Comparison of ENCODE assay signal across 31 mouse cellular contexts in the genomic region with DNA sequence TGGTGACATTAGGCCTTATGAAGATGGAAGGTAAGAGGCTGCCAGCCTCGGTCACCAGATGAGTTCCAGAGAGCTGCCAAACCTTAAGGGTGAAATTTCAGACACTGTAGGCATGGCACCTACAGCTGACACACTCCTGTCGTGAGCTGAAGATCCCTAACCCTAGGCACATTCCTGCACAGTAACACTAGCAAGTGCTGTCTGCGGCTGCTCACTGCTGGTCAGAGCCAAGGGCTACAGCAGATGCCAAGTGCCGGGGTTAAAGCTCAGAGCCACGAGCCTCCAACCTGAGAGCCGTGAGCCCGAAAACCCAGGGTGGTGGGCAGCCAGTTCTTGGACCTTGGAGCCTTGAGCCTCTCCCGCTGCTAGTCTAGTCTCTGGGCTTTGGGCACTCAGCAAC. TPM values are rescaled to one million over a fixed set of nuclear protein-coding genes. Genes with fewer than 3 reads are reported as not detected.
DNase-seq lines count a peak whose midpoint lies in the region; ATAC-seq and TF ChIP-seq lines count a peak whose summit lies in the region.
"Had no signal": no experiment of that assay in that cellular context is flagged by ENCODE, and none has a peak within 500 bp of the region (broad histone marks: within the 10 kb centered on the region; RNA-seq: fewer than 3 reads in every experiment).

No protein-coding gene starts in this region.

- DNase-seq in gastrocnemius, adult 2 months = peak; percentile 85
- DNase-seq in gastrocnemius, postnatal 10 days = no peak
- peak; percentile 44 for DNase-seq in kidney, adult 18-20 months
- no peak for DNase-seq in kidney, postnatal 14 days
- DNase-seq in liver, adult 2 months (ENCODE audit: extremely low read depth, low read depth, low spot score) = peak; percentile 85
- no peak for DNase-seq in liver, embryonic 11.5 days (ENCODE audit: low spot score)
- peak; percentile 55 to 72 for DNase-seq in kidney, postnatal 36 days
- no peak for DNase-seq in left cerebral cortex, postnatal 10 days (ENCODE audit: extremely low spot score in 1 of 2, low spot score in 2 of 2)
- DNase-seq: adrenal gland, adult 8-10 months; cerebellum, adult 2 months; cerebellum, postnatal 14 days; layer of hippocampus, adult 9-11 months; lung, adult 18-20 months; lung, postnatal 4 days; midbrain, embryonic 14.5 days had no signal

- no peak for TF ChIP-seq CTCF in gastrocnemius, adult 2 months (IDR thresholded peaks at IDR 0.05)
- no peak for TF ChIP-seq CTCF in liver, adult 2 months (IDR thresholded peaks at IDR 0.05; ENCODE audit: low read depth, low read length)

- H3K4me2 ChIP-seq in liver, embryonic 11.5 days = no peak overlapping the region
- H3K4me2 ChIP-seq: heart, embryonic 15.5 days; limb, embryonic 12.5 days had no signal

- H3K9ac ChIP-seq in liver, adult 2 months (ENCODE audit: low read depth, low read length) = peak overlapping the region; percentile 90
- no peak overlapping the region for H3K9ac ChIP-seq in liver, embryonic 11.5 days (ENCODE audit: low read depth, low read length)
- H3K9ac ChIP-seq: heart, embryonic 15.5 days; limb, embryonic 12.5 days had no signal

- no peaks in the 10 kb centered on the region for H3K9me3 ChIP-seq in liver, embryonic 11.5 days (ENCODE audit: control insufficient read depth, low read length)
- H3K9me3 ChIP-seq: G1E; heart, embryonic 10.5 days; heart, embryonic 15.5 days; limb, embryonic 12.5 days; megakaryocyte, embryonic 14.5 days had no signal

- peaks cover 24% of the 10 kb centered on the region for H3K4me1 ChIP-seq in liver, adult 2 months (ENCODE audit: control insufficient read depth, insufficient read depth, low read length)
- H3K4me1 ChIP-seq in liver, embryonic 11.5 days (replicated peaks; ENCODE audit: control insufficient read depth, insufficient read depth, low read length) = peaks cover 12% of the 10 kb centered on the region

- peak overlapping the region; percentile 87 for H3K27ac ChIP-seq in gastrocnemius, adult 2 months
- H3K27ac ChIP-seq in liver, adult 2 months (replicated peaks; ENCODE audit: insufficient read depth, low read depth, low read length) = peak overlapping the region; percentile 97
- no peak overlapping the region for H3K27ac ChIP-seq in liver, embryonic 11.5 days (ENCODE audit: low read depth, low read length)
- H3K27ac ChIP-seq: heart, embryonic 10.5 days; heart, embryonic 15.5 days; limb, embryonic 12.5 days had no signal

- intact Hi-C loops in gastrocnemius, adult 2 months (cut with DNase I) = no loop called here
- intact Hi-C loops in left cerebral cortex, postnatal 10 days (cut with DNase I) = no loop called here

- peaks cover 17% of the 10 kb centered on the region for H3K79me2 ChIP-seq in liver, adult 2 months (ENCODE audit: control insufficient read depth, insufficient read depth, low read length)

- TF ChIP-seq POLR2A in liver, adult 2 months (IDR thresholded peaks at IDR 0.05; ENCODE audit: extremely low read depth, insufficient read depth, low read length) = no peak

- H3K36me3 ChIP-seq in liver, adult 2 months (ENCODE audit: control insufficient read depth, insufficient read depth, low read length) = peaks cover 14% of the 10 kb centered on the region
- H3K36me3 ChIP-seq in liver, embryonic 11.5 days (ENCODE audit: control insufficient read depth, insufficient read depth, low read length) = no peaks in the 10 kb centered on the region
- H3K36me3 ChIP-seq: heart, embryonic 10.5 days; heart, embryonic 15.5 days; limb, embryonic 12.5 days had no signal

- no peaks in the 10 kb centered on the region for H3K27me3 ChIP-seq in liver, adult 2 months (ENCODE audit: control insufficient read depth, insufficient read depth, low read length)
- no peaks in the 10 kb centered on the region; the same call in 1 of the 2 replicates for H3K27me3 ChIP-seq in liver, embryonic 11.5 days (replicated peaks; ENCODE audit: control insufficient read depth, insufficient read depth, low read length)
- H3K27me3 ChIP-seq: heart, embryonic 15.5 days; limb, embryonic 12.5 days; megakaryocyte, embryonic 14.5 days had no signal

- no peak for ATAC-seq in liver, embryonic 11.5 days (replicated peaks; ENCODE audit: low FRiP score)
- ATAC-seq: forebrain, embryonic 16.5 days; hindbrain, embryonic 16.5 days; lung, postnatal 0 days had no signal

- 37% methylated on average over 8 of the region's 8 CpGs for WGBS in liver, adult 2 months
- 78% methylated on average over 8 of the region's 8 CpGs for WGBS in liver, embryonic 11.5 days

- H3K4me3 ChIP-seq in gastrocnemius, adult 2 months = no peak overlapping the region
- H3K4me3 ChIP-seq in liver, adult 2 months (ENCODE audit: insufficient read depth, low read depth, low read length) = peak overlapping the region; percentile 91
- no peak overlapping the region for H3K4me3 ChIP-seq in liver, embryonic 11.5 days (ENCODE audit: low read depth, low read length)
- H3K4me3 ChIP-seq: erythroblast, embryonic 14.5 days; heart, embryonic 10.5 days; heart, embryonic 15.5 days; limb, embryonic 12.5 days had no signal

RNA-seq across cellular contexts. Expression of a gene that starts 1.0 kb away (rescaled TPM):
- total RNA-seq in gastrocnemius, adult 2 months (2021) = not detected
- not detected for total RNA-seq in gastrocnemius, postnatal 10 days (2021)
- 90.5 and 92.0 TPM in 2 replicates for total RNA-seq in liver, adult 2 months (2014; rRNA removed)
- polyA plus RNA-seq in liver, adult 2 months (2012; rRNA removed) = 203 and 352 TPM in 2 replicates
- polyA plus RNA-seq in liver, embryonic 11.5 days (2014; fragmentation: Nextera tagmentation; extraction: Ambion mirVana) = 0.55 and 0.66 TPM in 2 replicates
- not detected for total RNA-seq in left cerebral cortex, postnatal 10 days (2021)
- total RNA-seq: adrenal gland, adult 8-10 months; heart, postnatal 25 days; monocyte, adult 5-6 weeks had no signal
- polyA plus RNA-seq: embryonic facial prominence, embryonic 14.5 days; forebrain, embryonic 11.5 days; heart, embryonic 10.5 days; heart, embryonic 15.5 days; hindbrain, embryonic 11.5 days; intestine, embryonic 14.5 days; midbrain, embryonic 14.5 days; stomach, embryonic 14.5 days had no signal

RNA-seq across cellular contexts. Expression of a gene that starts 5.8 kb away (rescaled TPM):
- 10 to 100 TPM in 1 of 2 experiments, 1 to 10 TPM in 1; 8.8 to 18.7 TPM for total RNA-seq in gastrocnemius, adult 2 months (2021)
- total RNA-seq in gastrocnemius, postnatal 10 days (2021) = 10 to 100 TPM in 1 of 2 experiments, 1 to 10 TPM in 1; 6.0 to 11.1 TPM
- total RNA-seq in liver, adult 2 months (2014; rRNA removed) = 9.8 and 19.7 TPM in 2 replicates
- polyA plus RNA-seq in liver, adult 2 months (2012; rRNA removed) = 24.5 and 38.2 TPM in 2 replicates
- polyA plus RNA-seq in liver, embryonic 11.5 days (2014; fragmentation: Nextera tagmentation; extraction: Ambion mirVana) = 40.2 and 47.4 TPM in 2 replicates
- total RNA-seq in left cerebral cortex, postnatal 10 days (2021) = 10 to 100 TPM; 20.8 to 22.7 TPM

RNA-seq across cellular contexts. Expression of a gene that starts 36.2 kb away (rescaled TPM):
- 1 to 10 TPM; 1.0 to 1.3 TPM for total RNA-seq in gastrocnemius, adult 2 months (2021)
- total RNA-seq in gastrocnemius, postnatal 10 days (2021) = 10 to 100 TPM in 1 of 2 experiments, 1 to 10 TPM in 1; 8.1 to 10.7 TPM
- total RNA-seq in liver, adult 2 months (2014; rRNA removed) = 1.1 and 1.9 TPM in 2 replicates
- 2.3 and 4.5 TPM in 2 replicates for polyA plus RNA-seq in liver, adult 2 months (2012; rRNA removed)
- polyA plus RNA-seq in liver, embryonic 11.5 days (2014; fragmentation: Nextera tagmentation; extraction: Ambion mirVana) = 58.2 and 61.5 TPM in 2 replicates
- total RNA-seq in left cerebral cortex, postnatal 10 days (2021) = 100 to 1,000 TPM; 132 to 155 TPM

Comparison
In these comparisons a context has a peak if more than half of its experiments do, and no peak if none do; other contexts are left out.
1. DNase-seq: peak in gastrocnemius, adult 2 months (single experiment), kidney, adult 18-20 months (single experiment), liver, adult 2 months (single experiment) and kidney, postnatal 36 days (2 of 2); none in gastrocnemius, postnatal 10 days (single experiment), kidney, postnatal 14 days (single experiment), liver, embryonic 11.5 days (single experiment) and left cerebral cortex, postnatal 10 days (0 of 2).
2. RNA of a gene that starts 1.0 kb away (total RNA-seq): 90.5 to 92.0 TPM in liver, adult 2 months; not detected in gastrocnemius, postnatal 10 days, not detected in gastrocnemius, adult 2 months and not detected in left cerebral cortex, postnatal 10 days; every median in the first group is over 10 times any median in the second.
3. RNA of a gene that starts 36.2 kb away (total RNA-seq): 132 to 155 TPM in left cerebral cortex, postnatal 10 days; 8.1 to 10.7 TPM in gastrocnemius, postnatal 10 days, 1.0 to 1.3 TPM in gastrocnemius, adult 2 months and 1.1 to 1.9 TPM in liver, adult 2 months; every median in the first group is over 10 times any median in the second.